Mouse (Mus musculus) intestine, embryonic 15.5 days (tissue): ENCODE measurements around the gene Lmod1. TPM values are rescaled to one million over a fixed set of nuclear protein-coding genes. Genes with fewer than 3 reads are reported as not detected.

ENCODE experiments used
- ATAC-seq: fragments of 200-750 bp; cut with Nextera tagmentation; 2 replicates; pipeline ENCODE4 v1.8.0; 2017; ENCODE audit warnings: moderate TSS enrichment, moderate library complexity
- H3K27ac ChIP-seq: fragments of 300-500 bp; sonication (generic); 2 replicates; pipeline ENCODE4 v1.5.1; 2015; ENCODE audit warnings: mild to moderate bottlenecking, inconsistent platforms
- H3K27me3 ChIP-seq: fragments of 300-500 bp; sonication (generic); replicated peaks from 2 replicates; pipeline ENCODE4 v1.6.1; 2015; ENCODE audit warnings: inconsistent platforms
- H3K36me3 ChIP-seq: fragments of 300-500 bp; sonication (generic); 2 replicates; pipeline ENCODE4 v1.6.1; 2015; ENCODE audit warnings: inconsistent platforms
- H3K4me1 ChIP-seq: fragments of 300-500 bp; sonication (generic); replicated peaks from 2 replicates; pipeline ENCODE4 v1.6.1; 2015; ENCODE audit warnings: inconsistent platforms
- H3K4me2 ChIP-seq: fragments of 300-500 bp; sonication (generic); replicated peaks from 2 replicates; pipeline ENCODE4 v1.6.1; 2015; ENCODE audit warnings: mild to moderate bottlenecking, inconsistent platforms
- H3K4me3 ChIP-seq: fragments of 300-500 bp; sonication (generic); replicated peaks from 2 replicates; pipeline ENCODE4 v1.5.1; 2015; ENCODE audit warnings: inconsistent platforms
- H3K9ac ChIP-seq: fragments of 300-500 bp; sonication (generic); 2 replicates; pipeline ENCODE4 v1.6.1; 2015; ENCODE audit warnings: inconsistent platforms
- H3K9me3 ChIP-seq: fragments of 300-500 bp; sonication (generic); 2 replicates; pipeline ENCODE4 v1.6.1; 2016; ENCODE audit warnings: inconsistent platforms
- WGBS: fragments of 180-500 bp; shearing (Covaris S2); methylation state at CpG from one replicate; pipeline ENCODE4 v1.1.7; 2015; 5-methylcytosine and 5-hydroxymethylcytosine counted together
- polyA plus RNA-seq: library from polyadenylated mRNA; unstranded; fragments of >200 nt; fragmentation: Nextera tagmentation; extraction: Ambion mirVana; gene quantifications from 2 replicates; pipeline ENCODE4 v1.2.1, GENCODE M21; 2015

Gene Lmod1
- polyA plus RNA-seq, result 11.1 and 11.2 TPM in 2 replicates

DNA sequence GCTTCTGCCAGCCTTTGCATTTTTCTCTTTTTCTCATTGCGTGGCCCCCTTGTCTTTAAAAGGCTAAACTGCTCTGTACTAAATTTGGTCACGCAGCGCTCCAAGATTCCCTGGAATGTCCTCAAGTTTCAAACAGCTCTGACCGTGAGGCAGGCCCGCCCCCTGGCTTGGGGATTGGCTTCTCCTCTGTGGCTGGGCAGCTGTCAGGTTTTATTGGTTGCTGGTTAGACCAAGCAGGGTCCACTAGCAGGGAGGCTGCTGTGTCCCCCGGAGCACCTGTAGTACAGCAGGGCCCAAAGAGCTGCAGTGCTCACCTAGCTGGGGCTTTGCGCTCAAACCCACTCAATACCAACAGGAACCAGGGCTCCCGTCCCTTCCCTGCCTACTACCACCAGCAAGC is at the start of gene Lmod1:
Gene Lmod1, plus strand, starts transcription at position 237 of the 400 bp plus-strand sequence.
- H3K4me3 ChIP-seq, result peak within 1 kb of the TSS; percentile 28
- WGBS, result 7% methylated on average over 8 of the region's 8 CpGs
- peak within 1 kb of the TSS; percentile 73 for H3K27ac ChIP-seq
- H3K9ac ChIP-seq, result peak within 1 kb of the TSS; percentile 39
- no peaks in the 10 kb centered on the region for H3K9me3 ChIP-seq
- no peaks in the 10 kb centered on the region; the same call in 1 of the 2 replicates for H3K27me3 ChIP-seq
- peaks cover 4% of the 10 kb centered on the region; the same call in 1 of the 2 replicates for H3K4me1 ChIP-seq
- no peaks in the 10 kb centered on the region for H3K36me3 ChIP-seq
- peak within 1 kb of the TSS; percentile 41 for H3K4me2 ChIP-seq
- peak; percentile 90 for ATAC-seq

DNA sequence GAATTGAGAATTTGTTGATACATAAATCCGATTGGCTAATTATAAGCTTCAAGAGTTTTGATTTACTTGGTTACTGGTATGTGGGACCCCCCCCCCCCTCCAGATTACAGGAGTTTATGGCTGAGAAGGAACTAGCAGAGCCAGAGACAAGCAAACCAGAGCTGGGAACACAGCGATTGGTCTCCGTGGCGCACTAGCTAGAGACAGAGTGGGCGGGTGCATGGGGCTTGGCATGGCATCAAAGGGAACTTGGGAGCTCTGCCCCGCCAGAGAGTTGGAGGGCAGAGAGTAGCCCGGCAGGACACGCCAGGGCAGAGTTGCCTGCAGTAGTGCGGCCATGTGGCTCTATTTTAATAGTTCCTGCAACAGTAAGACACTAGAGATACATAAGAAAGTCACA is 44.0 kb upstream of the Lmod1 start:
- H3K36me3 ChIP-seq, result peaks cover 10% of the 10 kb centered on the region; the same call in 1 of the 2 replicates
- no peak overlapping the region for H3K4me3 ChIP-seq
- H3K9me3 ChIP-seq, result no peaks in the 10 kb centered on the region
- H3K27ac ChIP-seq, result no peak overlapping the region
- 0 out of 2 replicates have a peak, but pooled peaks cover 2% of the 10 kb centered on the region for H3K4me1 ChIP-seq
- no peak overlapping the region for H3K9ac ChIP-seq
- no peak for ATAC-seq
- 77% methylated on average over 9 of the region's 9 CpGs for WGBS
- H3K4me2 ChIP-seq, result no peak overlapping the region
- no peaks in the 10 kb centered on the region for H3K27me3 ChIP-seq

DNA sequence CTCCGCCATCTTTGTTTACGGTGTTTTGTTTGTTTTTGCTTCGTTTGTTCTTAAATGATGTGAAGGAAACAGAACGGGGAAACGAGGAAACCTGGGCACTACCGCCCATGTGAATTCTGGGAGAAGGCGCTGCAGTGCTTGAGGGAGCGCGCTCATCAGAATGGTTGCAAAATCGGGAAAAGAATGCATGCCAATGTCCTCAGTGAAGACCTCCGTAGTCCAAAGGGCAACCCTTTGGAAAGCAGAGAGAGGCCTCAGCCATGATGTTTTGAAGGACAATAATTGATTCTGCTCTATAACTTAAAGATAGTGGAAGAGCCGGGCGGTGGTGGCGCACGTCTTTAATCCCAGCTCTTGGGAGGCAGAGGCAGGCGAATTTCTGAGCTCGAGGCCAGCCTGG is 42.8 kb upstream of the Lmod1 start:
- H3K27ac ChIP-seq, result no peak overlapping the region
- no peak overlapping the region for H3K4me3 ChIP-seq
- no peak for ATAC-seq
- 0 out of 2 replicates have a peak, but pooled peaks cover 2% of the 10 kb centered on the region for H3K4me1 ChIP-seq
- H3K36me3 ChIP-seq, result peaks cover 7% of the 10 kb centered on the region; the same call in 1 of the 2 replicates
- H3K27me3 ChIP-seq, result no peaks in the 10 kb centered on the region
- 95% methylated on average over 17 of the region's 17 CpGs for WGBS
- no peak overlapping the region for H3K9ac ChIP-seq
- peak overlapping the region; percentile 79 for H3K4me2 ChIP-seq
- no peaks in the 10 kb centered on the region for H3K9me3 ChIP-seq

DNA sequence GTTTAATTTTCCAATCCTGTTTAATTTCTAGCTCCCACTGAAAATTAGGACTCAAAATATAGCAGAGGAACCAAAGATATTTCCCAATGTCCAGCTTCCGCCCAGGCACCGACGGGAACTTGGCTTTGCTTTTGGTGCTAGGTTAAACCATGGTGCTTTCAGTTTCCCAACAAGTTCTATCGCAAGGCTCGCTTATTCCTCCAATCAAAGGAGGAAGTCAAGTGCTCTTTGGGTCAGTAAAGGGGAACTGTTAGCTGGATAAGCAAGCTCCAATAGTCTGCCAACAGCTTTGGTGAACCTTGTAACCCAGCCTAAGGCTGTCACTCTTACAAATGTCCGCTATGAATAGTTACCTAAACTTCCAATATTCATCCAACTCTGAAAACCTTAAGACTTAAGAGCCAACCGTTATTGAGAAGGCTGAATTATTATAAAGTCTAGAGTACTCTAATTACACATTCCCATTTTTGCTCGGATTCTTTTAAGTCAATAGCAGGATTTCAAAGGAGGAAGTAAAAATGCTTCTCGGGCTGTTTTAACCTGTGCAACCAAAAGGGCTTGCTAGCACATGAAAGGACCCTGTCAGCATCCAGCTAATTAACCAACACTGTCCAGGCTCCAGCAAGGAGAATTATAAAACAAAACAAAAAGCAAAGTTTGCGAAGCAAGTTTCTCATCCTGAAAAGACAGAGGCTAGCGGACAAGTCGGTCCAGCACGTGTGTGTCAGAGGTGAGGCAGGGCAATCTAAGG is 41.9 kb upstream of the Lmod1 start:
- peak; percentile 70 for ATAC-seq

DNA sequence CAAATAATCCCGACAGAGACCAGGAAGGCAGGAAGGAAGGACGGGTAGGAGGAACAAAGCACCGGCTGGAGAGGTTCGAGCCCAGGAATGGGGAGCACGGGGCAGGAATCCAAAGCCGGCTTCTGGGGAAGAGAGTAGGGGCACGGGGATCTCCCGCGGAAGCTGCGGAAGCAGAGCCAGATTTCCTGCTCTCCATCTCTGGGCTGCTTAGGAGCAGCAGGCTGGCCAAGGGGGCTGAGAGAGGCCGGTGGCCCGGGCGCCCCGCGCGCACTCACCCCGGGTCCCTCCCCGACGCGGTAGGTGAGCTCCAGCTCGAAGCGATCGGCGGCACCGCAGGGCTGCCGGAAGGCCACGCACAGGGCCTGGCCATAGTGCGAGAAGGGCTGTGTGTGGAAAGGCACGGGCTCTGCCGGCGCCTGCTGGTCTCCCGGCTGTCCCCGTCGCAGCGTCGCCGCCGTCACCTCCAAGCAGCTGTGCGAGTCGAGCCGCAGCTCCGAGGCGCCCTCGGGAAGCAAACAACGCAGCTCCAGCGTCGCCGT is 41.3 kb upstream of the Lmod1 start:
- Histone ChIP-seq H3K9ac (peak overlapping the region; percentile 77), H3K4me2 (peak overlapping the region; percentile 79), H3K36me3 (0 out of 2 replicates have a peak, but pooled peaks cover 5% of the 10 kb centered on the region), H3K27ac (peak overlapping the region; percentile 88), H3K9me3 (no peaks in the 10 kb centered on the region), H3K4me3 (peak overlapping the region; percentile 74), H3K27me3 (no peaks in the 10 kb centered on the region), H3K4me1 (0 out of 2 replicates have a peak, but pooled peaks cover 2% of the 10 kb centered on the region)
- WGBS, result under 1% methylated on average over 48 of the region's 48 CpGs
- ATAC-seq, result peak; percentile 69

More for the DNA sequence above, 41.9 kb upstream of the Lmod1 start:
- peaks cover 7% of the 10 kb centered on the region; the same call in 1 of the 2 replicates for H3K36me3 ChIP-seq
- peak overlapping the region; percentile 74 for H3K4me3 ChIP-seq
- peak overlapping the region; percentile 77 for H3K9ac ChIP-seq
- peak overlapping the region; percentile 88 for H3K27ac ChIP-seq
- H3K4me1 ChIP-seq, result 0 out of 2 replicates have a peak, but pooled peaks cover 2% of the 10 kb centered on the region
- H3K9me3 ChIP-seq, result no peaks in the 10 kb centered on the region
- WGBS, result 24% methylated on average over 13 of the region's 13 CpGs
- H3K4me2 ChIP-seq, result peak overlapping the region; percentile 79
- H3K27me3 ChIP-seq, result no peaks in the 10 kb centered on the region

DNA sequence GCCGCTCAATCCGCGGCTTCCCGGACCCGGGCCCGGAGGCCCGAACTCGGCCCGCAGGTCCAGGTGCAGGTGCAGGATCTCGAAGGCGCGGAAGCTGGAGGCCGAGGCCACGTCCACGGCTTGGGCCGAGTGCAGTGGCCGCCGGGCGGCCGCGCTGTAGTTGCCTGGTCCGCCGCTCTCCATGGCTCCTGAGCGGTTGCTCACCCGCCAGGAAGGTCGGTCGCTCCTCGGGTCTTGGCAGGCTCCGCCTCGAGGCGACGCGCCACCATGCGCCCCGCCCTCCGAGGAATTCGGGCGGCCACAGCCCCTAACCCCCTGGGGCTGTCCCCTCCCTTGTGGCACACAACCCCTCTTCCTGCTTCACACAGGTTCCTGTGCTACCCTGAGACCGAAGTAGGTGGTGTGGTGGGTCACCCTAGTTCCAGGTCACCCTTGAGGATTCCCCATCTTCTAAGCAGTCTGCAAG is 40.7 kb upstream of the Lmod1 start, which contains the start of gene Rnpep:
Gene Rnpep, minus strand, starts transcription at position 259 of the 466 bp plus-strand sequence.
- H3K9me3 ChIP-seq, result no peaks in the 10 kb centered on the region
- H3K4me3 ChIP-seq, result peak within 1 kb of the TSS; percentile 74
- peak; percentile 86 for ATAC-seq
- H3K4me2 ChIP-seq, result peak within 1 kb of the TSS; percentile 79
- H3K4me1 ChIP-seq, result 0 out of 2 replicates have a peak, but pooled peaks cover 2% of the 10 kb centered on the region
- H3K36me3 ChIP-seq, result no peaks in the 10 kb centered on the region
- under 1% methylated on average over 39 of the region's 39 CpGs for WGBS
- no peaks in the 10 kb centered on the region for H3K27me3 ChIP-seq
- H3K27ac ChIP-seq, result peak within 1 kb of the TSS; percentile 88
- H3K9ac ChIP-seq, result peak within 1 kb of the TSS; percentile 77

DNA sequence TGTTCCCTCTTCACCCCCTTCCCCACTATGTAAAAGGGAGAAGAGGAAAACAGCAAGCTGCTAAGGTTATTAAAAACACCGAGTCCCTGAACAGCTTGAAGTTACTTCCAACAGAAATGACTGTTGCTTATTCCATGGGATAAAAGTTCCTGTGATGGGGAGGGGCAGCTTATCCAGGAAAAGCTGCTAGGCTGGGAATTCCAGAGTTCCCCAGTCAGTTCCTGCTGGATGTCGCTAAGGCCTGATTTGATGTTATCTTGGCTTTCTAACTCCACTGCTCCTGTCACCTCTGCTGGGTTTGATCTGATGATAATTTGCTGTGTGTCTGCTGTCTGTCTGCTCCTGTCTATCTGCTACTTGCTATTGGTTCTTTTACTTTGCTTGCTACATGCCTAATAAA is 38.3 kb upstream of the Lmod1 start:
- WGBS, result 69% methylated on average over 2 of the region's 2 CpGs
- 0 out of 2 replicates have a peak, but pooled peaks cover 2% of the 10 kb centered on the region for H3K4me1 ChIP-seq
- H3K27me3 ChIP-seq, result no peaks in the 10 kb centered on the region
- no peak overlapping the region for H3K9ac ChIP-seq
- ATAC-seq, result no peak
- no peaks in the 10 kb centered on the region for H3K36me3 ChIP-seq
- H3K4me2 ChIP-seq, result no peak overlapping the region
- no peak overlapping the region for H3K27ac ChIP-seq
- H3K4me3 ChIP-seq, result no peak overlapping the region
- no peaks in the 10 kb centered on the region for H3K9me3 ChIP-seq

DNA sequence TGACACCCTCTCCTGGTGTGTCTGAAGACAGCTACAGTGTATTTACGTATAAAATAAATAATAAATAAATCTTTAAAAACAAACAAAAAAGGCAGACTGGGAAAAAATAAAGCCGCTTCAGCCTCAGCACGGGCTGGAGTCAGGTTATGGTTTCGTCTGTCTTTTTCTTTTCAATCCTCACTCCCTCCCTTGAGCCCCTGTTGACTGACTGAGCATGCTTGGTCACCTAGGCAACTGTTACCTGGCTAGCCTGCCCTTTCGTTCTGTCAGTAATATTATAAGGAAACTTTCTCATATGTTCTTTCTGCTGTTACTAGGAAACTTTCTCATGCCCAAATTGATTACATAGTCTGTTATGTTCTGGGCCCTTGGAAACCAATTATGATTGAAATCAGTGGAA is 33.7 kb upstream of the Lmod1 start:
- Histone ChIP-seq H3K4me2 (no peak overlapping the region), H3K4me1 (no peaks in the 10 kb centered on the region), H3K4me3 (no peak overlapping the region), H3K36me3 (peaks cover 8% of the 10 kb centered on the region), H3K27ac (no peak overlapping the region), H3K9ac (no peak overlapping the region), H3K9me3 (no peaks in the 10 kb centered on the region), H3K27me3 (no peaks in the 10 kb centered on the region)
- WGBS, result 74% methylated on average over 5 of the region's 5 CpGs
- ATAC-seq, result no peak

DNA sequence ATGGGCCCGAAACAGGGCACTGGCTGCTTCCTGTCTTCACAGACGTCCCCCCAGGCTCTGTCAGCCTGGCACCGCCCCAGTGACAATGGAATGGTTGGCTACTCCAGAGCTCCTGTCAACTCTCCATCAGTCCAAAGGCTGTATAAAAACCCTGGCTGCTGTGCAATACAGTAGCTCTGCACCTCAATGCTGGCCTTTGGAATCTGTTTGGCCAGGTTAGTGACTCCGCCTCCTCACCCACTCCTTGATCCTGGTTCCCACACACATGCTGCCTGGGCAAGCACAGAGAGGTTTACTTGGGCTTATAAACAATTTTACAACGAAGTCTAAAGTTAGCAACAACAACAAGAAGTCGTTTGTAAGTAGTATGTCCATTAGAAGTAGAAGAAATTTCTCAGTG is 13.3 kb upstream of the Lmod1 start:
- no peak for ATAC-seq
- H3K9ac ChIP-seq, result no peak overlapping the region
- H3K36me3 ChIP-seq, result peaks cover 23% of the 10 kb centered on the region
- no peak overlapping the region for H3K27ac ChIP-seq
- 62% methylated on average over 6 of the region's 6 CpGs for WGBS
- no peaks in the 10 kb centered on the region for H3K9me3 ChIP-seq
- H3K4me3 ChIP-seq, result no peak overlapping the region
- no peak overlapping the region for H3K4me2 ChIP-seq
- peaks cover 13% of the 10 kb centered on the region for H3K4me1 ChIP-seq
- H3K27me3 ChIP-seq, result no peaks in the 10 kb centered on the region

DNA sequence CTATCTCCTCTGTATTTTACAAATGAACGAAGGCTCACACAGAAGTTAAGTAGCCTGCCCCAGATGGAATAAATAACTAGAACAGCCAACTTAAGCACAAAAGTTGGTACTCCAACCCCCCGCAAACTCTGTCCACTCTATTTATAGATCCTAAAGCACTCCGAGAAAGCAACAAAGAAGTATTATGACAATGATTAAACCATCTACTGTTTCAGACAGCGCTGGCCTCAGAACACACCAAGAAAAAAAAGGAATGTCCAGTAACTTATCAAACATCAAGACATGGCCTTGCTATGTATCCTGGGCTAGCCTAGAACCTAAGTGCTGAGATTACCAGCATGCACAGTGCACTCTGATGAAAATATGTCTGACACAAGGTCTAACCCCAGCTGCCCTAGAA is 12.4 kb upstream of the Lmod1 start:
- H3K9me3 ChIP-seq, result no peaks in the 10 kb centered on the region
- H3K4me2 ChIP-seq, result peak overlapping the region; percentile 74
- H3K9ac ChIP-seq, result 0 out of 2 replicates have a peak overlapping the region, but pooled peaks have one; percentile 98
- peaks cover 13% of the 10 kb centered on the region for H3K4me1 ChIP-seq
- H3K4me3 ChIP-seq, result peak overlapping the region; percentile 86
- no peak for ATAC-seq
- no peak overlapping the region for H3K27ac ChIP-seq
- peaks cover 17% of the 10 kb centered on the region for H3K36me3 ChIP-seq
- H3K27me3 ChIP-seq, result no peaks in the 10 kb centered on the region
- WGBS, result 75% methylated on average over 4 of the region's 4 CpGs

DNA sequence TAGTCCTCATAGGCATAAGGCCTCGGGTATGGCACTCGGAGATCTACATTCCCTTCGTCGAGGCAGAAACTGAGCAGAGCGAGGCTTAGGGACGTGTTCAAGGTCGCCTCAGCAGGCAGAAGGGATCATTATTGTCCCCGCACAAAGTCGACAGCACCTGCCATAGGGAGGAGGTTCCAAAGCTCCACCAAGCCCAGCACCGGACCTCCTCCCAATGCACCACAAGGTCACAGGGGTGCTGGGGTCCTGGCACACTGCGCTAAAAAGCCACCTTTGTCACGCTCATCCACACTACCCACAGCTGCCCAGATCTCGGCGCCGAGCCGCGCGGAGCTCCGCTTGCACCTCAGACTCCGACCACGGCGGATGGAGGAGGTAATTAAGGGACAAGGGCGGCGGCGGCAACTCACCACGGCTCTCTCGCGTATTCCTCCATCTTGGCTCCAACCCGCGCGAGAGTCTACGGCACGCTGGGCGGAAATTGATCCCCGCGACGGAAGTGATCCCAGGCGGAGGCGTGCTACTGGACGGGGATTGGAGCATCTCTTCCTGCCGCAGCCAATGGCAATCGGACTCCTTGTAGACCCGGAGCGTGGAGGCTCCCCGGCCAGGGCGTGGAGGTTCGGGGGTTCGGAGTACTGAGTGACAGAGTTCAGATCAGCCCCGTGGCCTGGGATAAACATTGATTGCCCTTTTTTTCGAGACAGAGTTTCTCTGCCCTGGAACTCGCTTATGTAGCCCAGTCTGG is 11.1 kb upstream of the Lmod1 start, which contains the start of gene Timm17a:
Gene Timm17a, minus strand, starts transcription at position 495 of the 748 bp plus-strand sequence.
- Histone ChIP-seq H3K27ac (peak within 1 kb of the TSS; percentile 80), H3K9me3 (no peaks in the 10 kb centered on the region), H3K9ac (peak within 1 kb of the TSS; percentile 98), H3K4me3 (peak within 1 kb of the TSS; percentile 86), H3K27me3 (no peaks in the 10 kb centered on the region), H3K4me2 (peak within 1 kb of the TSS; percentile 74), H3K4me1 (peaks cover 13% of the 10 kb centered on the region), H3K36me3 (peaks cover 7% of the 10 kb centered on the region)
- WGBS, result under 1% methylated on average over 51 of the region's 51 CpGs
- ATAC-seq, result peak; percentile 100
